Mouse (Mus musculus) erythroid progenitor cell, adult 5-6 weeks (primary cell): Measurements from ENCODE around the gene Dnah14. TPM values are rescaled to one million over a fixed set of nuclear protein-coding genes. Genes with fewer than 3 reads are reported as not detected.
"Not testable (repeated sequence)": the region's sequence is repeated elsewhere in the genome, so short reads cannot be mapped to it uniquely, and the experiment has no call there.

ENCODE experiments used
- ATAC-seq: replicated peaks from 2 replicates; pipeline ENCODE4 v1.8.0; 2016; ENCODE audit warnings: moderate number of reproducible peaks, mild to moderate bottlenecking, moderate TSS enrichment, inconsistent platforms; ENCODE audit not compliant: poor library complexity, low FRiP score, severe bottlenecking
- total RNA-seq, 2 experiments: library from RNA; stranded (forward) in 1 of 2; stranded (reverse) in 1 of 2; fragments of 150-400 nt in 1 of 2; fragments of 186-747, 209-891 nt in 1 of 2; gene quantifications; 2 replicates each; pipeline versions ENCODE4 v1.2.3 to v1.2.4; 2015 to 2017; ENCODE audit warnings: low replicate concordance in 2 of 2

Gene Dnah14
- total RNA-seq, 2 experiments from 2014 or later = 3.4 TPM; not detected in 1

DNA sequence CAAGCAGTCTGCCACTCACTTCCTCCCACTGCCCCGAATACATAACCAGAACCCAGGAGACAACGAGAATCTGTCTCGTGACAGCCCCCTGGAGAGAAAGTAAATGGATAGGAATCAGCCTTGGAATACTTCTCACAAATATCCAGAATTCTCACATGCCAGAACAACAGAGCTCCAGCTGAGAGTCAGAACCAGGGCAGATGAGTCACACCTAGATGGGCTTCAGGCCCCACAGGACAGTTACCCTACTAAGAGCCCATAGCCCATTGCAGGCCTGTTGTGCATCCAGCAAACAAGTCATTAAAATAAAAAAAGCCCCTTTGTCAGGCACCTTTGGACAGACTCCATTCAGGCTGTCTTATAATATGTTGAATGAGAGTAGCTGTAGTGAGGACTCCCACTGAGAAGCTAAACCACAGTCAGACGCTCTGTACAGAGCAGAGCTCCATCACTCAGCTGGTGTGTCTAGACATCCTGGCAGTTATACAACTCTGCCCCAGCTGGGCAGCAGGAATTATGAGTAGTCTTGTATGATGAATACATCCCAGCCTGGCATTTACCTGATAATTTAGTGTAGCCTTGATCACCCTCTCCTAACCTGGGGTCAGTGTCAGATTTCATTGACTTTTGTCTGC, 166.0 kb downstream of the Dnah14 start:
- no peak for ATAC-seq

GRCm38 (mm10) chr1:181769392-181769791, 193.0 kb downstream of the Dnah14 start:
- ATAC-seq = no peak

GRCm38 (mm10) chr1:181771871-181772270, 195.5 kb downstream of the Dnah14 start:
- no peak for ATAC-seq

DNA sequence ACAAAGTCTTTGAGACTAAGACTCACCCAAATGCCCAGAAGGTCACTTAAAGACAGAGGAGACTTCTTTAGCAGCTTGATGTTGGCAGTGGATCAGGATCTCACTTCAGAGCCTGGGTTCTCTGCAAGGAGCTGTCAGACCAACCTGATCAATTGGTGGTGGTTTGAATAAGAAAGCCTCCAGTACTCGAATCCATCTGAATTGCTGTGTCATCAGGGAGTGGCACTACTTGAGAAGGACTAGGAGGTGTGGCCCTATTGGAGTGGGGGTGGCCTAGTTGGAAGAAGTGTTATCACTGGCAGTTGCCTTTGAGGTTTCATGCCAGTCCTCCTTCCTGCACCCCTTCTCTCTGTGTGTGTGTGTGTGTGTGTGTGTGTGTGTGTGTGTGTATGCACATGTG, 200.2 kb downstream of the Dnah14 start:
- ATAC-seq = no peak

DNA sequence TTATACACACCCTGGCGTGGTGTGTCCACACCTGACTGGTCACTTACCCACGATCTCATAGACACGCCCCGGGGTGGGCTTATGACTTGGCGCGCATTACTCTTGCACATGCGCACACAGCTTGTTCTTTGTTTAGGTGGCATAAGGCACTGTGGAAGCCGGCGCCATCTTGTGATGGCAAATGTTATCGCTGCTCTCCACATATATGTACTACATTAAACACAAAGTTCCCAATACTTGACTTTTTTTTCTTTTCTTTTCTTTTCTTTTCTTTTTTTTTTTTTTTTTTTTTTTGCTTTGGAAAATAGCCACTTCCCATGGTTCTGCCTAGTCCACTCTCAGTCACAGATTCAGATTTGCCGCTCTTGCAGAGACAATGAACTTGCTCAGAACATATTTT, 206.2 kb downstream of the Dnah14 start:
- not testable (repeated sequence) for ATAC-seq

- no peak for ATAC-seq
Observed at GRCm38 (mm10) chr1:181789952-181790351, 213.6 kb downstream of the Dnah14 start.

DNA sequence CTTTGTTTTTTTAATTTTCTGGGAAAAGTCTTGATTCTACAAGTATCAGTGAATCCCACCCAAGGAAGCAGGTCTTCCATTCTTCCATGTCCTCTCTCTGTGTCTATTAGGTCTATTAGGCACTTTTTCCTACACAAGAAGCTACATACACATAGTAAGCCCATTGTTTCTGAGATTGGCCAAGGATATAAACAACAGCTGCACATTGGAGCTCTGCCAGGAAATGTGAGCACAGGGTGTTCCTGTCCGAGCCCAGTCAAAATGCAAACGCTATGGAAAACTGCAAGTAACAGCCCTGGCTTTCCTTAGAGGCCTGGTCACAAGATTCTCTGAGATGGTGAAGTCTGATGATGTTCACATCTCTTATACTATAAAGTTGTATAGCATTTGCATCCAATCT, 217.2 kb downstream of the Dnah14 start:
- ATAC-seq = no peak

DNA sequence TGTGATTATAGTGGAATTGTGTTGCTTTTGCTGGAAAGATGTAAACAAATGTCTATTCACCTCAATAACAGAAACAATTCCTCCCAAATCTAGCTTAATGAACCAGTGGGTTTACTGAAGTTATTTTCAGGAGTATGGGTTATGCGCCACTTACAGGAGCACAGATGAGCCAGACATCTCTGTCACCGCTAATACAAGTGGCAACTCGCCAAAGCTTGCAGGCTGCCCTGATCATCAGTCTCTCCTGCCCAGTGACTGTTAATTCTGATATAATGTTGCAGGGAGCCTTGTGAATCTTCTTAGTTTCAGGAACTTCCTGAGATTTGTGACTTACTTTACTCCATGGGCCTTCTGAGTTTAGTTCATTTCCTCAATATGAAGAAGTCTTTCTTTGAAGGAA, 223.6 kb downstream of the Dnah14 start:
- no peak for ATAC-seq

DNA sequence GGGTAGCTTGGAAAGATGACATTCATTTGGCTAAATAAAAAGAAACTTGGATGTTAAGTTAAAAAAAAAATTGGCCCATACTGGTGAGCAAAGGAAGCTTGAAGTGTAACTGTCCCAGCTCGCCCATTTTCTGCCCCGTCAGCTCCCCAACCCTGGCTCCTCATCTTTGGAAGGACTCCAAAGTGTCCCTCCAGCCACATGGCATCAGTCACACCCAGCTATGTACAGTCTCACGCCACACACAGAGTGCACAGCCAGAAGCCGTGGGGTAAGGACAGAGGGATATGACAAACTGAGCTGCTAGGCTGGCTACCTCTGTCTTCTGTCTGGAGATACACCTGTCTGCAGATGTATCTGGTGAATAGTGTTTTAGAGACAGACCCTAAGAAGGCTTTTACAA, 224.3 kb downstream of the Dnah14 start:
- ATAC-seq = no peak

GRCm38 (mm10) chr1:181811481-181812223, 235.3 kb downstream of the Dnah14 start:
- no peak for ATAC-seq

DNA sequence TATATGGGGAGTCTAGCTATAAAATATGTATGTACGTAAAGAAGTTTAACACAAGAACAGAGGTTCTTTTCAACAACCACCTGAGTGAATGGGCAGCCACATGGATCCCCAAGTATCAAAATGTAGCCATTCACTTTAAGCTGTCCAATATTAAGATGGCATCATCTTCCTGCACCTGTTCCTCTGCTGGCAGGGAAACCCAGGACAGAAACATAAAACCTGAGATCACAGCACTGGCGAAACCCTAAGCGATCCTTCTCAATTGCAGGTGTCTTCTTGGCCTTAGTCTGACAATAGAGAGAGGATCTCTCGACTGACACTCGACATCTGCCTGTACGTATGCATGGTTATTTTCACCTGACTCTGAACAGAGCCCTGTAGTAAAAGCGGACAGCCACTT, 250.4 kb downstream of the Dnah14 start:
- ATAC-seq = no peak

DNA sequence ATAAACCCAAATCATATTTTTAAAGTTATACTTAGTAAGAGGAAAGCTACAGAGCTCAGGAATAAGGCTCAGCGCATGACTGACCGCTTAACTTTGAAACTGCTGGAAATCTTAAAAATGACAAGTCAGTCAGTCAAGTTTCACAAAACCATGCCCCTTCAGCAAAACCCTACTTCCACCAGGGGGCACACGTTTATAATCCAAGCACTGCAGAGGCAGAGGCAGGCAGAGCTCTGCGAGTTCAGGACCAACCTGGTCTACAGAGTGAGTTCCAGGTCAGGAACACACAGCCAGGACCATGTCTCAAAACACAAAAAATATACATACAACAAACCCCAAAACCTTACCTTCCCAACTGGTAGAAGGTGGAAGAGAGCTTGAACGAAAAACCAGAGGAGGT, 252.0 kb downstream of the Dnah14 start:
- ATAC-seq = no peak

- ATAC-seq = no peak
Observed at GRCm38 (mm10) chr1:181832720-181833119, 256.4 kb downstream of the Dnah14 start.

DNA sequence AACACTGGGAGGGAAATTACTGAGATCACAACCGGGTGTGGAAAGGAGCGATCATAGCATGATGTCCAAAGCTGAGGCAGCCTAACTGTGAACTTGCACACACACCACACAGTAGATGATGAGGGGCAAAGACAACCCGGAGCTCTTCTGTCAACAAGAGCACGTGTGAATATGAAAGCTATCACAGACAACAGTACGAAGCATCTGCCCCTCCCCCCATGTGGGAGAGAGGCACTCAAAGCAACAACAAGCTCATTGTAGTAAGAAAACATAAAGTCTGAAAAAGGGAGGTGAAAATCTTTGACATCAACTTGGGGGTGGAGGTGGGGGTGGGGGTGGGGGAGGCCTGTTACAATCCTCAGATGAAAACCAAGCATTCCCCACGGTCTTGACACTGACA, 256.8 kb downstream of the Dnah14 start:
- ATAC-seq = no peak

GRCm38 (mm10) chr1:181838111-181838510, 261.8 kb downstream of the Dnah14 start:
- ATAC-seq = no peak

GRCm38 (mm10) chr1:181839746-181840366, 263.5 kb downstream of the Dnah14 start:
- ATAC-seq = no peak

GRCm38 (mm10) chr1:181841396-181841795, 265.0 kb downstream of the Dnah14 start:
- peak; percentile 30 for ATAC-seq

- peak; percentile 94 for ATAC-seq
Observed at GRCm38 (mm10) chr1:181841864-181842672, 265.7 kb downstream of the Dnah14 start.

GRCm38 (mm10) chr1:181842781-181843180, 266.4 kb downstream of the Dnah14 start, which contains the start of gene Lbr:
TSS of gene Lbr (minus strand) at chr1:181843046.
- peak; percentile 54 for ATAC-seq

GRCm38 (mm10) chr1:181844874-181845547, 268.7 kb downstream of the Dnah14 start:
- ATAC-seq = no peak
